Mouse (Mus musculus): ENCODE results near the gene Triml2. TPM values are rescaled to one million over a fixed set of nuclear protein-coding genes. Genes with fewer than 3 reads are reported as not detected.

Gene Triml2
- not detected in 2 replicates for polyA plus RNA-seq (2015; fragmentation: Nextera tagmentation; extraction: Ambion mirVana)

DNA sequence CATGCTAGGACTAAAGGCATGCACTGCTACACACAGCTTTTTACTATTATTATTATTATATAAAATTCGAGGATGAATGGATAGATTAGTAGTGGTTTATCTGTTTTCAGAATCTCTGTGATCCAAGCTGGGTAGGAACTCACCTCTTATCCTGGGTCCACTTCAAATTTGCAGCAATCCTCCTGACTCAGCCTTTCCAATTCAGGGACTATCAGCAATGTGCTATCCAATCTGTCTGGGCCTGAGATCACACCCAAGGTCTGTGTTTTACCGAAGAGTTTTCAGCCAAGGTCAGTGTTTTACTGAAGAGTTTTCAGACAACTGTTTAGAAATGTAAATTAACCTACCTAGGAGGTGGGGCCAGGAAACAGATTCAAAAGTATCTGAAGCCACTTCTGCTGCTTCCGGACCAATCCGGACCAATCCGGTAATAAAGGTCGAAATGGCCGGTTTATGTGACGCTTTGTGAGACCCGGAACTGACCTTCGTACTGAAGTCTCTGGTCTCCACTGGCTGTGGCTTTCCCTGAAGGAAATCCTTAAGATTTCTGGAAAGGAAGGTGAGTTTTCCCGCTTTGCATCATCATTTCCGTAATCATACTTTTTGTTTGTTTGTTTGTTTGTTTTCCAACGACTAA, at the start of gene Triml2:
TSS of gene Triml2 (plus strand) at position 488 of the 637 bp plus-strand sequence.
- H3K4me3 ChIP-seq, result no peak within 1 kb of the TSS
- H3K4me1 ChIP-seq (replicated peaks), result no peaks in the 10 kb centered on the region
- no peaks in the 10 kb centered on the region for H3K27me3 ChIP-seq
- H3K4me2 ChIP-seq, result no peak within 1 kb of the TSS
- H3K9ac ChIP-seq, result no peak within 1 kb of the TSS
- no peaks in the 10 kb centered on the region for H3K9me3 ChIP-seq
- H3K27ac ChIP-seq (replicated peaks), result no peak within 1 kb of the TSS
- 91% methylated on average over 13 of the region's 13 CpGs for WGBS
- H3K36me3 ChIP-seq, result no peaks in the 10 kb centered on the region
- no peak for ATAC-seq (ENCODE audit: low read depth)

DNA sequence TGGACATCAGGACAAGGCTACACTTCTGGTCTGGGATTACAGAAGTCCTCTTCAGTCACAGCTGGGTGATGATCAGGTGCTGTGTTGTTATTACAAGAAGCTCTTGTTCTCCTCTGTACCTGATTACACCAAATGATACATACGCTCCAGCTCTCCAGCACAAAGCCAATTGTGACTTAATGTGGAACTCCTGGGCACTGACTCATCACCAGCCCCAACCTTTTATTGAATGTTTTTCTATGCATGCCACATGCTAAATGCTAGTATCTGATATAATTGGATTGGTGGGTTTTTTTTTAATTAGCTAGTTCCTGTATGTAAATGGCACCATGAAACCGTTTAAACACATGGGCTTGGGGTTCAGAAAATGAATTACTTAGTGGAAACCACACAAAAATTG, 39.0 kb upstream of the Triml2 start, which contains the start of gene Triml1:
TSS of gene Triml1 (minus strand) at position 101 of the 400 bp plus-strand sequence.
- no peaks in the 10 kb centered on the region for H3K9me3 ChIP-seq
- H3K27me3 ChIP-seq, result no peaks in the 10 kb centered on the region
- H3K9ac ChIP-seq, result no peak within 1 kb of the TSS
- no peaks in the 10 kb centered on the region for H3K36me3 ChIP-seq
- 86% methylated on average over 2 of the region's 2 CpGs for WGBS
- H3K4me3 ChIP-seq, result no peak within 1 kb of the TSS
- no peaks in the 10 kb centered on the region for H3K4me1 ChIP-seq (replicated peaks)
- H3K4me2 ChIP-seq, result no peak within 1 kb of the TSS
- no peak within 1 kb of the TSS for H3K27ac ChIP-seq (replicated peaks)
- ATAC-seq (ENCODE audit: low read depth), result no peak

DNA sequence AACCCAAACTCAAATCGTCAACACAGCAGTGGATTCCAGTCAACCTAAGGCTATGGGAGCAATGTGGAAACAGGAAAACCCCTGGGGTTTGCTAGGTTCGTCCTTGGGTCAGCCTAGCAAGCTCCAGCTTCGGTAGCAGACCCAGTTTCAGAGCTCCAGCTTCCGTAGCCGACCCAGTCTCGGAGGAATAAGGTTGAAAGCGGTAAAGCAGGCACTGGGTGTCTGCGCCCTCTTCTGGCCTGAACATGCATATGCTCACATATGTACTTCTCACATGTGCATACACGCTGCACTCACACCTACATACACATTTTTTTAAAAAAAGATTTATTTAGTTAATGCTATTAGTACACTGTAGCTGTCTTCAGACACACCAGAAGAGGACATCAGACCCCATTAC, 31.0 kb upstream of the Triml2 start:
- no peak overlapping the region for H3K4me2 ChIP-seq
- no peak overlapping the region for H3K4me3 ChIP-seq
- WGBS, result 89% methylated on average over 9 of the region's 9 CpGs
- H3K27me3 ChIP-seq, result no peaks in the 10 kb centered on the region
- H3K36me3 ChIP-seq, result no peaks in the 10 kb centered on the region
- no peaks in the 10 kb centered on the region for H3K9me3 ChIP-seq
- H3K4me1 ChIP-seq (replicated peaks), result no peaks in the 10 kb centered on the region
- no peak for ATAC-seq (ENCODE audit: low read depth)
- no peak overlapping the region for H3K9ac ChIP-seq
- H3K27ac ChIP-seq (replicated peaks), result no peak overlapping the region

DNA sequence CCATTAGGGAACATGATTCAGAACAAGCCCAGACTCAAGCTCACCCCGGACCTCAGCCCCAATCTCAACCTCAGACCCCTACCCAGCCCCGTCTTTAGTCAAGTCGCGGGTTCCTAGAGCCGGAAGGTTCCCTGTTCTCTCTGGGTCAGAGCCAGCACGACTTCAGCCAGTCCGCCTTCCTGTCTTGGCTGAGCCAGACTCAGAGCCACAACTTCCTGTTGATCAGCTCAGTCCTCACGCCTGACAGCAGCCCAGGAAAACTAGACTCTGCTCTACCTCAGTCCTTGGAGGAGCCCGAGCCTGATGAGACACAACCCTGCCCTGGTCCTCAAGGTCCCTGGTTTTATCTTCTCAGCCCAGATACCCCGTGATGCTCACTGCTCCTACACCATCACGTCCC, 17.1 kb upstream of the Triml2 start:
- Histone ChIP-seq H3K4me2 (no peak overlapping the region), H3K36me3 (no peaks in the 10 kb centered on the region), H3K4me1 (replicated peaks) (no peaks in the 10 kb centered on the region), H3K9ac (no peak overlapping the region), H3K27ac (replicated peaks) (no peak overlapping the region), H3K27me3 (no peaks in the 10 kb centered on the region), H3K4me3 (no peak overlapping the region), H3K9me3 (no peaks in the 10 kb centered on the region)
- ATAC-seq (ENCODE audit: low read depth), result no peak
- 92% methylated on average over 11 of the region's 11 CpGs for whole genome bisulfite sequencing

DNA sequence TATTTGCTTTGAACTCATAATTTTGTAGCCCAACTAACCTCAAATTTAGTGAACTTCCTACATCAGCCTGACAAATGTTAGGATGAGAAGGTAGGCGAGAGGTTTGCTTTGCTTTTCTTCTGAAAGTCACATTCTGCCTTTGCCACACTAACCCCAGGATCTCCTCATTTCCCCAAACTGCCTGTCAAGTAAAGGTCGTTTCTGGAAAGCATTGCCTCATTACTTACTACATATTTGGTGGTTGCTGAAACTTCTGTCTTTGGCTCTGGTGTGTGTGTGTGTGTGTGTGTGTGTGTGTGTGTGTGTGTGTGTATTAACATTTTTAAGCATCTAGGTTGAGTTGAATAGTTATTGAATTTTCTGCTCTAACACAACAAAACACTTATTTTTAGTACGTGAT, 15.9 kb upstream of the Triml2 start:
- ATAC-seq (ENCODE audit: low read depth), result no peak
- Histone ChIP-seq H3K4me3 (no peak overlapping the region), H3K27ac (replicated peaks) (no peak overlapping the region), H3K4me2 (no peak overlapping the region), H3K27me3 (no peaks in the 10 kb centered on the region), H3K4me1 (replicated peaks) (no peaks in the 10 kb centered on the region), H3K9me3 (no peaks in the 10 kb centered on the region), H3K36me3 (no peaks in the 10 kb centered on the region), H3K9ac (no peak overlapping the region)
- WGBS, result 87% methylated on average over 3 of the region's 3 CpGs

DNA sequence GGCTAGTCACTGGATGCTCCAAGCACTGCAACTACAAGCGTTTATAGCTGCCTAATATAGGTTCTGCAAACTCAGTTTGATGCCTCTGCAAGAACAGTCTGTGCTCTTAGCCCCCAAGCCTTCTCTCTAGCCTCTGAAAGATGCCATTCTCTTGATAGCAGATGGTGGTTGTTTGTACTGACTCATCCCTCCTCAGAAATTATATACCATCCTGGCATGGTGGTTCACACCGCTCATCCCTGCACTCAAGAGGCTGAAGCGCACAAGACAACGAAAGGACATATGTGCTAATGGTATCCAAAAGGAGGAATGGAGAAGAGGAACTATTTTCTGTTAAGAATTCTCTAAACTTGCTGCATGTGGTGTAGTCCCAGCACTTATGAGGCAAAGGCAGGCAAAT, 12.3 kb upstream of the Triml2 start:
- H3K9ac ChIP-seq, result no peak overlapping the region
- H3K9me3 ChIP-seq, result no peaks in the 10 kb centered on the region
- H3K4me1 ChIP-seq (replicated peaks), result no peaks in the 10 kb centered on the region
- no peaks in the 10 kb centered on the region for H3K36me3 ChIP-seq
- no peak overlapping the region for H3K4me3 ChIP-seq
- no peaks in the 10 kb centered on the region for H3K27me3 ChIP-seq
- H3K27ac ChIP-seq (replicated peaks), result no peak overlapping the region
- ATAC-seq (ENCODE audit: low read depth), result no peak
- 95% methylated on average over 4 of the region's 4 CpGs for WGBS
- no peak overlapping the region for H3K4me2 ChIP-seq

DNA sequence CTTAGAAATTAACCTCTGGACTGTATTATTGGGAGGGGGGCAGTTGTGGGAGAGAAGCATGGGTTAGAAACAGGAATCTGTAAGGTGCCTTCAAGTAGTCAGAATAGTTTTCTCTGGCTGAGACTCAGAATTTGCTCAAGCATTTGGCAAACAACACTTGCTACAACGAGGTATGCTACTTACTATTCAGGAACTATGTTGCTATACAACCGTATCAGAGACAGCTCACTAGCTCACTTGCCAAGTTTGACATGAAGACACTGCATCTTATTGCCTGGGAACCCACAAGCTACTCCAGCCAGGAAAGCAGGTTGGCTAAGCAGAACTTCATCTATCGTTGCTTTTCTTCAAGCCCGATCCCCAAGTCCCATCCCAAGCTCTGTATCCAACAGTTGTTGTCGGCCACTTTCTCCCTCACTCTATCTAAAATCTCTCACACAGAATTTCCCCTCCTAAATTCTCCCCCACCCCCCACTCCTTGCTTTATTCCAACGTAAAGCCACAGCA, 11.0 kb upstream of the Triml2 start:
- no peaks in the 10 kb centered on the region for H3K27me3 ChIP-seq
- H3K9ac ChIP-seq, result no peak overlapping the region
- no peak overlapping the region for H3K27ac ChIP-seq (replicated peaks)
- no peaks in the 10 kb centered on the region for H3K36me3 ChIP-seq
- H3K4me2 ChIP-seq, result no peak overlapping the region
- no peak for ATAC-seq (ENCODE audit: low read depth)
- WGBS, result 96% methylated on average over 6 of the region's 6 CpGs
- H3K4me3 ChIP-seq, result no peak overlapping the region
- no peaks in the 10 kb centered on the region for H3K4me1 ChIP-seq (replicated peaks)
- no peaks in the 10 kb centered on the region for H3K9me3 ChIP-seq

DNA sequence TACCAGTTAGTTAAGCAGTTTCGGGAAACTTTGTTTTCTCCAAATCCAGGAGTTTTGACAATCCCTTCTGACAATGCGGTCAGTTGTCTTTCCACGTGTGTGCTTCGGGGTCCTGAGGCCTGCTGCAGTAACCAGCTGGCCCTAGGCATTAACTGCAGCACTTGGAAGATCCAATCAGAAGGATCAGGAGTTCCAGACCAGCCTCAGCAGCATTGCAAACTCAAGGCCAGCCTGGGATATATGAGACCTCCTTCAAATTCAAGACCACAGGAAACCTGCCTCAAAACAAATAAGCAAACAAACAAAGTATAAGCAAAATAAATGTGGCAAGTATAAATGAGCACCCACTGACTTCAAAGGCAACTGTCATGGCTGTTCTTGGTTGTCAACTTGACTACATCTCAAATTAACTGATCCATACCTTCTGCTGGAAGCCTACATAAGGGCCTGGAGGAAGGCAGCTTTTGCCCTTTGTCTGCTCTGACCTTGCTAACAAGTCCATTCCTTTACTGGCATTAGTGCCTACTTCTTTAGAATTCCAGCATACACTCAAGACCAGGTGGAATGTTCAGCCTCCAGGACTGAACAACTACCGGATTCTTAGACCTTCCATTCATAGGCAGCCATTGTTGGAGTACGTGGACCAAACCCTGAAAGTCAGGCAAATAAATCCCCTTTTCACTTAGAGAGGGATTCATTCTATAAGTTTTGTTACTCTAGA, 3.4 kb upstream of the Triml2 start:
- ATAC-seq (ENCODE audit: low read depth), result no peak
- Histone ChIP-seq H3K9me3 (no peaks in the 10 kb centered on the region), H3K27me3 (no peaks in the 10 kb centered on the region), H3K27ac (replicated peaks) (no peak overlapping the region), H3K4me1 (replicated peaks) (no peaks in the 10 kb centered on the region), H3K36me3 (no peaks in the 10 kb centered on the region), H3K4me2 (no peak overlapping the region), H3K9ac (no peak overlapping the region), H3K4me3 (no peak overlapping the region)
- 86% methylated on average over 6 of the region's 6 CpGs for WGBS

DNA sequence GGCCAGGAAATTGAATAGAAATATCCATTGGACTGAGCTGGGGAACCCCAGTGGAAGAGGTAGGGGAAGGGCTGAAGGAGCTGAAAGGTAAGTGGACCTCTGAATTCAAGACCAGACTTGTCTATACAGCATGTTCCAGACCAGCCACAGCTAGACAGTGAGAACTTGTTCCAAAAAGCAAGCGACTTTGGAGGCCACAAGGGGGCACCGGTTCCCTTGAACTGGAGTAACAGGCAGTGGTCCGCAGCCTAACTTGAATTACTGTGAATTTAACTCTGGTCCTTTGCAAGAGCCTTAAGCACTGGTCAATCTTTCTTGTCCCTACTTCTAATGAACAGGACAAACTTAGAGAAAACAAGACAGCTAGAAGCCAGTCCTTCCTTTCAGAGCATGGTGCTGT, 2.1 kb upstream of the Triml2 start:
- no peaks in the 10 kb centered on the region for H3K4me1 ChIP-seq (replicated peaks)
- no peak overlapping the region for H3K9ac ChIP-seq
- H3K27ac ChIP-seq (replicated peaks), result no peak overlapping the region
- no peaks in the 10 kb centered on the region for H3K27me3 ChIP-seq
- WGBS, result 48% methylated on average over 3 of the region's 3 CpGs
- no peak for ATAC-seq (ENCODE audit: low read depth)
- no peak overlapping the region for H3K4me3 ChIP-seq
- no peaks in the 10 kb centered on the region for H3K36me3 ChIP-seq
- no peaks in the 10 kb centered on the region for H3K9me3 ChIP-seq
- H3K4me2 ChIP-seq, result no peak overlapping the region

DNA sequence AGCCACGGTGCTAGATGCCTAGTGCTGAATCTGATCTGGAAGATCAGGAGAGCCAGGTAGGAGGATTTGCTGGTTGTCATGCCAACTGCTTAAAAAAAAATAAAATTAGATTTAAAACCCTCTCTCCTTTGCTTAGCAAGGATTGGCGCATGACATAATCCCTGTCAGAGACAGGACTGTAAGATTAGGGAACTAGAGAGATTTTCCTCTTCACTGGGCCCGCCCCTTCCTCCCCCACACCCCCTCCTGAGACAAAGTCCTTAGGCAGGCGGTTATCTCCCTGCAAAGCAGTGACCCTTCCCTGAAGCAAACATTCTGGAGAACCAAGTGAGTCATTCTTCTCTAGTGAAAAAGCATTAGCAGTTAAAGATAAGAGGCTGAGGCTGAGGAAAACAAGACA, 1.2 kb upstream of the Triml2 start:
- 68% methylated on average over 4 of the region's 4 CpGs for WGBS
- no peak overlapping the region for H3K4me3 ChIP-seq
- H3K9ac ChIP-seq, result no peak overlapping the region
- H3K9me3 ChIP-seq, result no peaks in the 10 kb centered on the region
- H3K4me1 ChIP-seq (replicated peaks), result no peaks in the 10 kb centered on the region
- no peak overlapping the region for H3K27ac ChIP-seq (replicated peaks)
- H3K36me3 ChIP-seq, result no peaks in the 10 kb centered on the region
- H3K27me3 ChIP-seq, result no peaks in the 10 kb centered on the region
- ATAC-seq (ENCODE audit: low read depth), result no peak
- H3K4me2 ChIP-seq, result no peak overlapping the region

DNA sequence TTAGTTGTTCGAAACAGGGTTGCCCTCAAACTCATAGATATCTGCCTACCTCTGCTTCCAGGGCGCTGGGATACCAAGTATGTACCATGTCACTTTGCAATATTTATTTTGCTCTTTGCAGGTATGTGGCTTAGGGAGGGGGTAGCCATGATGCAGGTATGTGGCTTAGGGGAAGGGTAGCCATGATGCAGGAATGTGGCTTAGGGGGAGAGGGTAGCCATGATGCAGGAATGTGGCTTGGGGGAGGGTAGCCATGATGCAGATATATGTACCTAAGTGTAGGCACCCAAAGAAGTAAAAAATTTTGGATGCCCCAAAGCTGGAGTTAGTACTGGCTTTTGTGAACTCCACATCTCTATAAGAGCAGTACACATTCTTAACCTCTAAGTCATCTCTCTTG, 1.9 kb downstream of the Triml2 start:
- H3K27ac ChIP-seq (replicated peaks), result no peak overlapping the region
- WGBS, result 88% methylated on average over 2 of the region's 2 CpGs
- no peaks in the 10 kb centered on the region for H3K9me3 ChIP-seq
- no peaks in the 10 kb centered on the region for H3K4me1 ChIP-seq (replicated peaks)
- no peak overlapping the region for H3K4me2 ChIP-seq
- H3K4me3 ChIP-seq, result no peak overlapping the region
- H3K27me3 ChIP-seq, result no peaks in the 10 kb centered on the region
- no peak overlapping the region for H3K9ac ChIP-seq
- no peak for ATAC-seq (ENCODE audit: low read depth)
- no peaks in the 10 kb centered on the region for H3K36me3 ChIP-seq

DNA sequence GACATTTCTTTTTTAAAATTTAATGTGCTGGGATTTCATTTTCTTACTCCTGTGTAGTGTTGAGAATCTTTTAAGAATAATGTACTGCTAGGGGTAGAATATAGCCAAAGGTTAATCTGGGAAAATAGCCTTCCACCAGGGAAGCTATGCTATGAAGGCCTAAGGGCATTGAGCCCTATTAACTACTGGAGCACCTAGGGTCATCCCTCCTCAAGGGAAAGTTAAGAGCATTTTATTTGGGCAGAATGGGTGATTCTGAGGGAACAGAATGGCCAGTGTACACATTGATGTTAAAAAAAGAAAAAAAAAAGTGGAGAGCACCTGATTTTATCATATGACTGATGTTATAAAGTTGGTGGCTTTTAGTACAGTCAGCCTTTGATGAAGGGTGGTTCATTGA, 35.2 kb downstream of the Triml2 start:
- Histone ChIP-seq H3K4me2 (no peak overlapping the region), H3K27me3 (no peaks in the 10 kb centered on the region), H3K9me3 (no peaks in the 10 kb centered on the region), H3K27ac (replicated peaks) (no peak overlapping the region), H3K4me3 (no peak overlapping the region), H3K4me1 (replicated peaks) (no peaks in the 10 kb centered on the region), H3K36me3 (no peaks in the 10 kb centered on the region), H3K9ac (no peak overlapping the region)
- ATAC-seq (ENCODE audit: low read depth), result no peak

DNA sequence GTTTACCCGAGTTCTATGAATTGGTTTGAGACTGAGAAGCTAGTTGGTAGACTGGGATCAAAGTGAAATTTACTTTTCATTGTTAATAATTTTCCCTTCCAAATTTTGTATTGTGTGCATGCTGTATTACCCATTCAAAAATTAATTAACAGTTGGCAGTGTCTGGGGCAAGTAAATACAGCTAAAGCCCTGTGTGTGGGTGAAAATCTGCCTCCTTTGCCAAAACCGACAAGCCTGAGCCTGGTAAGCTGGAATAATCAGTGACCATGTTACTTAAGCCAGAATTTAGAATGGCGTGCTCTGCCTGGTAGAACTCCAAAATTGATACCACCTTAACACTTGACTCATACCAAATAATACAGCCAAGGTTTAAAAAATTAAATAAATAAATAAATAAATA, 63.0 kb downstream of the Triml2 start:
- no peaks in the 10 kb centered on the region for H3K4me1 ChIP-seq (replicated peaks)
- no peak overlapping the region for H3K9ac ChIP-seq
- H3K27ac ChIP-seq (replicated peaks), result no peak overlapping the region
- no peaks in the 10 kb centered on the region for H3K27me3 ChIP-seq
- no peak for ATAC-seq (ENCODE audit: low read depth)
- no peak overlapping the region for H3K4me3 ChIP-seq
- H3K9me3 ChIP-seq, result no peaks in the 10 kb centered on the region
- no peaks in the 10 kb centered on the region for H3K36me3 ChIP-seq
- 88% methylated on average over 3 of the region's 3 CpGs for WGBS
- no peak overlapping the region for H3K4me2 ChIP-seq

All from neural tube, embryonic 13.5 days (tissue).